Mouse (Mus musculus) limb, embryonic 15.5 days (tissue): ENCODE measurements around the gene Dnajb6. TPM values are rescaled to one million over a fixed set of nuclear protein-coding genes. Genes with fewer than 3 reads are reported as not detected.
A peak's percentile ranks its signal among the peaks of the same experiment; 100 is the strongest.

Source experiments
- ATAC-seq: fragments of 200-750 bp; cut with Nextera tagmentation; 2 replicates; pipeline ENCODE4 v1.8.0; 2017; ENCODE audit warnings: low read depth, moderate TSS enrichment; ENCODE audit not compliant: insufficient number of reproducible peaks, low FRiP score, low TSS enrichment
- H3K27ac ChIP-seq: fragments of 300-500 bp; sonication (generic); 2 replicates; pipeline ENCODE4 v1.5.1; 2015; ENCODE audit warnings: moderate library complexity, mild to moderate bottlenecking, inconsistent platforms
- H3K27me3 ChIP-seq: fragments of 300-500 bp; sonication (generic); 2 replicates; pipeline ENCODE4 v1.6.1; 2015; ENCODE audit warnings: inconsistent platforms
- H3K36me3 ChIP-seq: fragments of 300-500 bp; sonication (generic); 2 replicates; pipeline ENCODE4 v1.6.1; 2015; ENCODE audit warnings: inconsistent platforms
- H3K4me1 ChIP-seq: fragments of 300-500 bp; sonication (generic); 2 replicates; pipeline ENCODE4 v1.6.1; 2015; ENCODE audit warnings: inconsistent platforms
- H3K4me2 ChIP-seq: fragments of 300-500 bp; sonication (generic); 2 replicates; pipeline ENCODE4 v1.6.1; 2015; ENCODE audit warnings: mild to moderate bottlenecking, inconsistent platforms
- H3K4me3 ChIP-seq: fragments of 300-500 bp; sonication (generic); 2 replicates; pipeline ENCODE4 v1.5.1; 2015; ENCODE audit warnings: mild to moderate bottlenecking, inconsistent platforms
- H3K9ac ChIP-seq: fragments of 300-500 bp; sonication (generic); 2 replicates; pipeline ENCODE4 v1.6.1; 2015; ENCODE audit warnings: inconsistent platforms
- H3K9me3 ChIP-seq: fragments of 300-500 bp; sonication (generic); 2 replicates; pipeline ENCODE4 v1.6.1; 2016; ENCODE audit warnings: inconsistent platforms
- WGBS: fragments of 180-500 bp; shearing (Covaris S2); methylation state at CpG from one replicate; pipeline ENCODE4 v1.1.7; 2015; 5-methylcytosine and 5-hydroxymethylcytosine counted together
- polyA plus RNA-seq: library from polyadenylated mRNA; unstranded; fragments of >200 nt; fragmentation: Nextera tagmentation; extraction: Ambion mirVana; gene quantifications from 2 replicates; pipeline ENCODE4 v1.2.1, GENCODE M21; 2015

The Dnajb6 gene
- polyA plus RNA-seq, 1 experiment from 2014 or later: 129 TPM

DNA sequence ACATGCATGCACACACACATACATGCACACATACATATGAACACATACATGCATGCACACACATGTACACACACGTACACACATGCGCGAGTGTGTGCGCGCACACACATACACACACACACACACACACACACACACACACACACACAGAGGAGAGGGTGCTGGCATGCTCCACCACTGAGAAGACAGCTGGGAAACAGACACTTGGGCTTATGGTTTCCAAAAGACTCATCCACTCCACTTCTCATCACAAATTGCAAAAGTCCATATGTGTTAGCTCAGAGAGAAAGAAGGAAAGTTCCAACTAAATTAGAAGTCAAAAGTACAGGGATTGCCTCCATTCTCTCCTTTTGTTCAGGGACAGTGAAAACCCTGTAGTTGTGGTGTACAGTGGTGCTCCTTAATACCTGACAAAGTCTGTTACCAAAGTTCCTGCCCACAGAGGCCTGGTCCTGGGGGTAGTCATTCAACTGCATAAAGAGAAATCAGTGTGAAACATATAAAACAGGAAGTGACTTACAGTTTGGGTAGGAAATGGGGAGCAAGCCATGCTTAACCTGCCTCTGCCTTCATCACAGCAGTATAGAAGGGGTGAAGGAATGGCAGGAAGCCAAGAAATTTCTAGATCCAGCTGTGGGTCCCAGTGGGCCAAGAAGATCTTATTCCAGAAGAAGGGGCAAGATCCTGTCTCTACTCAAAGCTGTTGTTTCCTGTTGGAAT lies 81.2 kb downstream of the Dnajb6 start:
- no peak overlapping the region for H3K4me2 ChIP-seq
- no peak overlapping the region for H3K9ac ChIP-seq
- 0 out of 2 replicates have a peak, but pooled peaks cover 2% of the 10 kb centered on the region for H3K4me1 ChIP-seq
- H3K36me3 ChIP-seq: no peaks in the 10 kb centered on the region
- H3K4me3 ChIP-seq: no peak overlapping the region
- no peaks in the 10 kb centered on the region for H3K9me3 ChIP-seq
- no peak overlapping the region for H3K27ac ChIP-seq
- no peaks in the 10 kb centered on the region for H3K27me3 ChIP-seq
- no peak for ATAC-seq
- WGBS: 97% methylated on average over 5 of the region's 5 CpGs

DNA sequence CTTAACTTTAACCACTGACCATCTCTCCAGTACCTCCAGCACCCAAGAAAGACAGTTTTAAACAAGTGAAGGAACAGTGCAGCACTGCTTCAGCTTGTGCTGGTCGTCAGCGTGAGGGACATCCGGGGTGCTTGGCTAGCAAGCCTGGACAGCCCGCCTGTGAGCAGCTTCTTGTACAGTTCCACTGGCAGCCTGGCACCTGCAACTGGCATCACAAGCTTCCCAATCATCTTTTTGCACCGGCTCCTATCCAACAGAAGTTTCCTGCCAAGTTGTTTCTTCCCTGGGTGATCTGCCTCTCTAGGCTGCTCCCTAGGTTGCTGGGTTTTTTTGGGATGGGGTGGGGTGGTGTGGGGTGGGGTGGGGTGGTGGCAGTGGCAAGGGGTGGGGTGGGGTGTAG lies 81.9 kb downstream of the Dnajb6 start:
- Histone ChIP-seq H3K9me3 (no peaks in the 10 kb centered on the region), H3K9ac (no peak overlapping the region), H3K4me1 (0 out of 2 replicates have a peak, but pooled peaks cover 2% of the 10 kb centered on the region), H3K36me3 (no peaks in the 10 kb centered on the region), H3K27ac (no peak overlapping the region), H3K4me3 (no peak overlapping the region), H3K4me2 (no peak overlapping the region), H3K27me3 (no peaks in the 10 kb centered on the region)
- 88% methylated on average over 5 of the region's 5 CpGs for WGBS
- no peak for ATAC-seq

DNA sequence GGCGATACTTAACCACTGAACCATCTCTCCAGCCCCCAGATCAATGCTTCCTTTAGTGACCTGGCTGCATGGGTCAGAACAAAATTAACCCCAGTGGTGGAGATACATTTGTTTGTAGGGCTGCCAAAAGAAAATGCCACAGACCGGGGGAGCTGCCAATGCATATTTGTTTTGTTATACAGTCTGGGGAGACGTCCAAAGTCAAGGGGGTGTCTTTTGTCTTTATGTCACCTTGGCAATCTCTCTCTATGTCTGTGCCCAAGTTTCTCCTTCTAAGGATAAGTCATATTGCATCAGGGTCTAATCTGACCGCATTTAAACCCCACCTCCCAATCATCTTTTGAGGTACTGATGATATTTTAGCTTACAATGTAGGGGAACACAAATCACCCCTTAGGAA lies 82.8 kb downstream of the Dnajb6 start:
- Histone ChIP-seq H3K27ac (no peak overlapping the region), H3K27me3 (no peaks in the 10 kb centered on the region), H3K9me3 (no peaks in the 10 kb centered on the region), H3K4me1 (0 out of 2 replicates have a peak, but pooled peaks cover 2% of the 10 kb centered on the region), H3K4me3 (no peak overlapping the region), H3K9ac (no peak overlapping the region), H3K36me3 (no peaks in the 10 kb centered on the region), H3K4me2 (no peak overlapping the region)
- ATAC-seq: no peak
- 74% methylated on average over 4 of the region's 4 CpGs for WGBS

DNA sequence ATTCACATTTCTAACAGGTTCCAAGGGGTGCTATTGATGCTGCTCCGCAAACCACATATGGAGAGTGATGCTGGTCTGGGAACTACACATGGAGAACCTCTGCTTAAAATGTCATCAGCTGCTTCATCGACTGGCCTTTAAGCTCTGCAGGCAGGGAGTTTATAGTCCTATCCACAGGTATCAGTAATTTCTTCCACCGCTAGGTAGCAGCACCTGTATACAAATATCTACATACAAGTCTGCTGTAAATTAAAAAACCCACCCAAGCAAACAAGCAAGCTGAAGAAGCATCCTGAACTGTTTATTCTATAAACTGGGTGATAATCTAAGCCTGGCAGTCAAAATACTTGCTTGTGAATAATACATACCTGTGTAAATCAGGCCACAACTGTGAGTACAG lies 89.3 kb downstream of the Dnajb6 start:
- ATAC-seq: no peak
- H3K27ac ChIP-seq: no peak overlapping the region
- H3K4me3 ChIP-seq: no peak overlapping the region
- H3K4me2 ChIP-seq: no peak overlapping the region
- WGBS: 35% methylated on average over 3 of the region's 3 CpGs
- no peaks in the 10 kb centered on the region for H3K36me3 ChIP-seq
- no peak overlapping the region for H3K9ac ChIP-seq
- no peaks in the 10 kb centered on the region for H3K9me3 ChIP-seq
- H3K4me1 ChIP-seq: no peaks in the 10 kb centered on the region
- no peaks in the 10 kb centered on the region for H3K27me3 ChIP-seq

DNA sequence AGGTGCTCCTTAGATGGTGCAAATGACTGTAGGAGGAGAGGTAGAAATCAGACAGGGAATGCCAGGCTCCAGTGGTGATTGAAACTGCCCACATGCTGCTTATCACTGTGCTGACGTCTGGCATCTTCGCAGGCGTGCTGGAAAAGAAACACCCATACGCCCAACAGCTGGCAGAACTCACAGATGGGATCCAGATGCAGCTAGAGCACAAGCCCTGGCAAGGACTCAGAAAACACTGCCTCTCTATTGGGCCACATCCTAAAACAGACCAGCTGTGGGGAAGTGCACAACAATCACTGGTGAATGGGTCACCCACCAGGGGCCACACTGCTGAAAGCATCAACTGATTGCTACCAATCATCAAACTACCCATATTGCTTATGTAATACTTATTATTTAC lies 91.3 kb downstream of the Dnajb6 start:
- Histone ChIP-seq H3K27ac (no peak overlapping the region), H3K4me1 (no peaks in the 10 kb centered on the region), H3K9me3 (no peaks in the 10 kb centered on the region), H3K36me3 (no peaks in the 10 kb centered on the region), H3K27me3 (no peaks in the 10 kb centered on the region), H3K9ac (no peak overlapping the region), H3K4me2 (no peak overlapping the region), H3K4me3 (no peak overlapping the region)
- WGBS: 27% methylated on average over 4 of the region's 4 CpGs
- ATAC-seq: 0 out of 2 replicates have a peak, but pooled peaks have one; percentile 48

DNA sequence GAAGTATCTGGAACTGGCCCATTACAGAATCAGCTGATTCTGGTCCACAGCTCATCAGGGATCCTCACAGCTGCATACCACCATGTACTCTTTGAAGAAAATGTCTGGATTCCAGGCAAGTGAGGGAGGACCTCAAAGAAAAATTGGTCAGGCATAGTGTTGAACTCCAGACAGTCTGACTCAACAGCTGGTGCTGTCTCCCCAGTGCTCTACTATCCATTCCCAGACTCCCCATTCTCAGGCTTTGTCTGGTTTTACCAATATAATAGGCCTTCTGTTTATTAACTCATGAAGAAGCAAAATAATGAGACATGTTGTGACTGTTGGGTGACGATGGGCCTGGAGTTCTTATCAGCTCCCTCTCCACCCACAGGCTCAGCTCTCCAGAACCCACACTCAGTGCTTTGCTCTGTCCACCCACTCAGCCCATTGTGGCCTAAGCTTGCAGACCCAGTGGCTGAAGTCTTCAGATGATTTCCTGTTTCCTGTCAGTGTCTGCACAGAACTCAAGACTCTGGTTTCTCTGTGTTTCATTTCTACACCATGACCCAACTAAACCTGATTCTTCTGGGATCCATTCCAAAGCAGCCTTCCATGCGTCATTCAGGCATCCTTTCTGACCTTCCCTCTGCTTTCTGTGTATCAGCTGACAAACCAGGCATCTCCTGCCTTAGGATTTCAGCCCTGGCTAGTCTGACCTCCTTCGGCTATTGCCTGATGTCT lies 107.1 kb downstream of the Dnajb6 start:
- Histone ChIP-seq H3K4me1 (no peaks in the 10 kb centered on the region), H3K9me3 (no peaks in the 10 kb centered on the region), H3K4me3 (no peak overlapping the region), H3K36me3 (no peaks in the 10 kb centered on the region), H3K4me2 (no peak overlapping the region), H3K27me3 (no peaks in the 10 kb centered on the region), H3K27ac (no peak overlapping the region), H3K9ac (no peak overlapping the region)
- WGBS: 52% methylated on average over 3 of the region's 3 CpGs
- no peak for ATAC-seq

DNA sequence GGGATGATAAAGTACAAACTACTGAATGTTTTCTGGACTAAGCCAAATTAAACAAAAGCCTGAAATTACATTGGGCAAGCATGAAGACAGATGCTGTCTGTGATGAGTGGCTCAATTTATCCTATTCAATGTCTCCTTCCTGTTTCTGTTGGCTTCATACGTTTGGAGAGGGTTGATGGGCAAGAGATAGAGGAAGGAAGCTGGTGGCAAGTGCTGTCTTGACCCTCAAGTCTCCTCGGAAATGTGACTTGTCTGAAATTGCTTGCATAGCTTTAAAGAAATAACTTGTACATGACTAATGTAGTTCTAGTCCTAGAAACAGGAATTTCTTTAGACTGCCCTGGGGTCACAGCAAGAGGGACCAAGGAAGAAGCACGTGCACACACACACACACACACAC lies 109.5 kb downstream of the Dnajb6 start:
- no peaks in the 10 kb centered on the region for H3K9me3 ChIP-seq
- no peak for ATAC-seq

DNA sequence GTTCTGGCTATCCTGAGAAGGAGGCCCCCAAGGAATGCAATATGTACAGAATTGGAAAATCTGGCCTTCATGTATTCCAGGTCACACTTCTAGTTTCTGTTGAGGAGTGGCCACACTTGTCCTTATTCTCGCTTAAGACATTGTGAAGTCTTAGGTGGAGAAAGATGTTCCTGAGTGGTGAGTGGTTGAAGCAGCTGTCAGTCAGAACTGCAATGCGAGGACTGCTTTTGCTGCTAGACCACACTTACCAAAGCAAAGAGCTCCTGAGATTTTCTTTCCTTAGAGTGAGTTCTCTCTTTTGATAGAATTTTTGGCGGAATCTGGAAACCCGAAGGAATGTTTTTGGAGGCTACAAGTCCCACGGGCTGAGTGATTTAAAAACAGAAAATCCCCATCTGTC lies 112.0 kb downstream of the Dnajb6 start:
- Histone ChIP-seq H3K4me2 (no peak overlapping the region), H3K27ac (no peak overlapping the region), H3K36me3 (no peaks in the 10 kb centered on the region), H3K27me3 (no peaks in the 10 kb centered on the region), H3K9me3 (no peaks in the 10 kb centered on the region), H3K4me3 (no peak overlapping the region), H3K4me1 (no peaks in the 10 kb centered on the region), H3K9ac (no peak overlapping the region)
- no peak for ATAC-seq
- 74% methylated on average over 5 of the region's 5 CpGs for WGBS

More for the DNA sequence above, 109.5 kb downstream of the Dnajb6 start:
- no peak overlapping the region for H3K9ac ChIP-seq
- H3K36me3 ChIP-seq: no peaks in the 10 kb centered on the region
- 54% methylated on average over 3 of the region's 3 CpGs for WGBS
- H3K27ac ChIP-seq: no peak overlapping the region
- H3K27me3 ChIP-seq: no peaks in the 10 kb centered on the region
- no peak overlapping the region for H3K4me3 ChIP-seq
- H3K4me1 ChIP-seq: no peaks in the 10 kb centered on the region
- no peak overlapping the region for H3K4me2 ChIP-seq

DNA sequence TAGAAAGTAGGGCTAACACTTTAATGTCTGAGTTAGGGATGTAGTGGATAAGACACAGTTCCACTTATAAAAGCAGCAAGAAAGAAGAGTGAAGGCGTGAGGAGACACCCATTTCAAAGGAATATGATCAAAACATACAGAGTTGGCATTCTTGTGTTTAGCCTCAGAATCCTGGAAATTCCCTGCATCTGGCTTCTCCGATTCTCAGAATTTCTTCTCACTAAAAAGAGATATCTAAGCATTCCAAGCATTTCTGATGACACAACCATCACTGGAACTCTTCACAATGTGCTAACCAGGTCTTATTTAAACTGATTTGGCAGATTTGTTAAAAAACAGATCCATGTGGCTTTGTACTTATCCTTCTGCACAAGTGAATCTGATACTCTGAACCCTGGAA lies 112.6 kb downstream of the Dnajb6 start:
- 64% methylated on average over 2 of the region's 2 CpGs for WGBS
- H3K9ac ChIP-seq: no peak overlapping the region
- no peaks in the 10 kb centered on the region for H3K4me1 ChIP-seq
- no peak overlapping the region for H3K27ac ChIP-seq
- no peaks in the 10 kb centered on the region for H3K9me3 ChIP-seq
- ATAC-seq: no peak
- H3K4me3 ChIP-seq: no peak overlapping the region
- no peaks in the 10 kb centered on the region for H3K36me3 ChIP-seq
- H3K27me3 ChIP-seq: no peaks in the 10 kb centered on the region
- H3K4me2 ChIP-seq: no peak overlapping the region

DNA sequence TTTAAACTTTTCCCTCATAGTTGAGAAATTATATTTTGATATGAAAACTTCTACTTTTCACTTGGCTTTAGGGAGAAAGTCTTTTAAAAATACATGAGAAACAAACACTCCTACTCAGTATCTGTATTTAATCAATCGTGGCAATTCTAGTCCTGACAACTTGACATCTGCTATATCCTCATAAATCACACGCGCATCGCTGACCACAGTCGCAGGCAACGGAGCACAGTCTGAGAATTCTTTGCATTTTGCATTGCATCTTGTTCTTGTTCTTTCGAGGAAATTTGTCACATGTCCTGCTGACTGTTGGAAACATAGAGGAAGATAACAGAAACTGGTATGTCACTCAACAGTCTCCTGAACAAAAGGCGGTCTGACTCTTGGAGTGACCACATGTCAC lies 116.9 kb downstream of the Dnajb6 start:
- Histone ChIP-seq H3K4me1 (no peaks in the 10 kb centered on the region), H3K4me2 (no peak overlapping the region), H3K4me3 (no peak overlapping the region), H3K36me3 (no peaks in the 10 kb centered on the region), H3K9me3 (no peaks in the 10 kb centered on the region), H3K27ac (no peak overlapping the region), H3K9ac (no peak overlapping the region), H3K27me3 (no peaks in the 10 kb centered on the region)
- ATAC-seq: no peak
- WGBS: 62% methylated on average over 8 of the region's 8 CpGs

DNA sequence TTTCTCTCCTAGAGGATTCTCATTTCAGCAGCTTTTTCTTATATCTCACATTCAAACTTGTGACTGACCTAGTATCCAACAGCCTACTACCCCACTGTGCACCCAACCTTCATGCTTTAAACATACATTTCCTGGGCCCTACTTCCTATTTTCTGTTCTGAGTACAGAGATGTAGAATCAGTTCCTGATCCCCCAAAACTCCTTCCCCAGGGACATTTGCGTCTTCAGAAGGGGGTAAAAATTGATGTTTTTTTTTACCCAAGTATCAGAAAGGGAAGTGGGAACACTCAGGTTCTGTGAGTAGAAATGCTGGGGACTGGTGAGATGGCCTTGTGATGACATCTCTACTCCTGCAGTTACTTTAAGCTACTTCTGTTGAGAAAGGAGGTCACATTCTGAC lies 117.5 kb downstream of the Dnajb6 start:
- 86% methylated on average over 1 of the region's 1 CpGs for WGBS
- ATAC-seq: no peak
- Histone ChIP-seq H3K4me3 (no peak overlapping the region), H3K4me2 (no peak overlapping the region), H3K27ac (no peak overlapping the region), H3K9me3 (no peaks in the 10 kb centered on the region), H3K36me3 (no peaks in the 10 kb centered on the region), H3K9ac (no peak overlapping the region), H3K4me1 (no peaks in the 10 kb centered on the region), H3K27me3 (no peaks in the 10 kb centered on the region)

DNA sequence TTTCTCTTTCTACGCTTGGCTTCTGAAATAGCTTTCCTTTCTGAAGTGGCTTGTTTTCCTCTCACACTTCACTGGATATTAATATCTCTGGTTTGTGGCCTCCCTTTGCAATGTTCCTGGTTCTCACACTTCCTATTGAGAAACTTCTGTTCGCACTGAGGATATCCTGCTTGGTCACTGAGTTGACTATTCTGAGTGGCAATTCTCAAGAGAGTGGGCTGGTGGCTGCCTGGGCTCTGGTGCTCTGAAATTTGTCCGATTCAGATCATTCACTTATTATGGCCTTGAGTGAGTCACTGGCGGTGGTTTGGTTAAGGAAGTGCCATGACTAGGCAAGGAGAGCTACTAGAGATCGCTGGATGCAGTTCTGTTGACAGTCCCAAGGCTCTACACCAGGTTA lies 118.9 kb downstream of the Dnajb6 start:
- no peak for ATAC-seq
- WGBS: 74% methylated on average over 5 of the region's 5 CpGs
- no peaks in the 10 kb centered on the region for H3K36me3 ChIP-seq

More for the DNA sequence above, 118.9 kb downstream of the Dnajb6 start:
- Histone ChIP-seq H3K27ac (no peak overlapping the region), H3K4me2 (no peak overlapping the region), H3K9me3 (no peaks in the 10 kb centered on the region), H3K4me3 (no peak overlapping the region), H3K9ac (no peak overlapping the region), H3K27me3 (no peaks in the 10 kb centered on the region), H3K4me1 (no peaks in the 10 kb centered on the region)
